Mouse (Mus musculus) embryo, embryonic 10 days (tissue): Measurements from ENCODE around the gene Adgrg7.

Source experiments
- DNase-seq: peaks from one replicate; pipeline ENCODE4 v3.0.0-alpha.2; 2015; ENCODE audit warnings: low spot score

The Adgrg7 gene

DNA sequence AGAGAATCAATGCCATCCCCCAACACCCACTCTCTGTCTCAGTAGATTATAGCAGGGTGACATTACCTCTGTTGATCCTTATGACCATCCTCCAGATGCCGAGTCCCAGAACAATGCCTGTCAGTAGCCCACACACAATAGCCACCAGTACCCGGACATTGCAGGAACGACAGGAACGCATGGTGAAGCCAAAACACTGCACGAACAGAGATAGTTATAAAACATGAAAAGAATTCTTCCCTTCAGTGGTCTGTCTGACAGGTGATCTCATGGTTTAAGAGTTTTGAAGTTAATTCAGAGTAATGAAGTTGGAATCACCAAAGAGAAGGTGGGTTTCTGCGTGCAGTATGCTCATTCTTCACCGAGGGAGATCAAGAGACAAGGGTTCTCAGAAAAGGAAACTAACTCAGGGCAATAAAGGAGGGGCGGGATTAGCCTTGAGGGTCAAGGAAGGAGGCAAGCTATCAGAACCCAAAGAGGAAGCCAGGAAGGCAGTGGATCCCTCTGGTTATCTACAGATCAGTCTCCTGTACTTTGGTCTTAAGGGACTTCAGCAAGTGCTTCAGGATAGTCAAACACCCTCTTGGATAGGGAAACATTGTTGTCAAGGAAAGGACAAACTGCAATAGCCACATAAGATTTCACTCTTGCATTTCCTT is at the start of gene Adgrg7:
Gene Adgrg7 (minus strand): TSS at position 375 of the 659 bp plus-strand sequence.
- no peak for DNase-seq

DNA sequence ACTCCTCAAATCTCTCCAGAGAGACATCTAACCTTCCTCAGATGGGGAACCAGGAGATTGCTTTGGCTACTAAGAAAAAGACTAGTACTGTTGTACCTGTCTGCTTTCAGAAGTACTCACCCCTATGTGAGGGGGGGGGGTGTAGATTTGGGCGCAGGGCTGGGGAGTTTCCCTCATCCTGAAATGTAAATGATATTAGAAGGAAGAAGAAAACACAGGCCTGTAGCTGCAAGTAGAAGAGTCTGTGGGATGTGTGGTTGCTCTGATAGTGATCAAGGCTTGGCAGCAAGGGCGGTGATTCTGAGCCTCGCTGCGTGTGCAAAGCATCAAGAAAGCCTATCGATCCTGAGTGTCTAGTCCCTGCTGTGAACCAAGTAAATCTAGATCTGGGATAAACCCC is 47.3 kb upstream of the Adgrg7 start:
- DNase-seq = no peak

DNA sequence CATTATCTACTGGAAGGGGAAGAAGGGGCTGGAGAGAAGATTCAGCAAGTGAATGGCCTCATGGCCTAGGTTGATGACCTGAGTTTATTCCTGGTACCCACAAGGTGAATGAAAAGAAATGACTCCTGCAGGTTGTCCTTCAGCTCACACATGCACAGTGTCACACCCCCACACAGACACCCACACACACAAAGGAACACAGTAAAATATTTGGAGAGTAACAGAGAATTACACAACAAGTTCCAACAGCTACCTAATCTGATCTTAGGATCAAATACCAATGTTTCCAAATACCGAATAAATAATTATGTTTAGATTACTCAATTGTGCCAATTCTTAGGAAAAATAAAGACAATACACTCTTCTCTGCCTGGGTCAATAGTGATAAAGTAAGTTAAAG is 37.7 kb upstream of the Adgrg7 start:
- no peak for DNase-seq

DNA sequence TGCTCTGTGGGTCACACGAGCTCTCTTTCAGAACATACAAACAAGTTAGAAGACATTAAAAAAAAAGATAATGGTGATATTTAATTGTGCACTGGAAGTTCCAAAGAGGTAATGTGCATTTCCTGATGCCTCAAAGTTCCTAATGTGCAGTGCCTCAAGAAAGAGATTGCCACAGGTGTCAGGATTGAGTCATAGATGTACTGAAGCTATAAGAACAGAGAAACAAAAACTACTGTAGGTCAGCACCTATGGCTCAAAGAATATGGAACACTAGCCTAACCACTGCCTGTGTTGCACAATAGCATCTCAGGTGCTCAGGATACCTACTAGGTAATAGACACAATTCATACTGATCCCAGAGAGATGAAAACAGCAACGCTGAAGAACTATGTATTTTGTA is 36.3 kb upstream of the Adgrg7 start:
- DNase-seq = no peak

DNA sequence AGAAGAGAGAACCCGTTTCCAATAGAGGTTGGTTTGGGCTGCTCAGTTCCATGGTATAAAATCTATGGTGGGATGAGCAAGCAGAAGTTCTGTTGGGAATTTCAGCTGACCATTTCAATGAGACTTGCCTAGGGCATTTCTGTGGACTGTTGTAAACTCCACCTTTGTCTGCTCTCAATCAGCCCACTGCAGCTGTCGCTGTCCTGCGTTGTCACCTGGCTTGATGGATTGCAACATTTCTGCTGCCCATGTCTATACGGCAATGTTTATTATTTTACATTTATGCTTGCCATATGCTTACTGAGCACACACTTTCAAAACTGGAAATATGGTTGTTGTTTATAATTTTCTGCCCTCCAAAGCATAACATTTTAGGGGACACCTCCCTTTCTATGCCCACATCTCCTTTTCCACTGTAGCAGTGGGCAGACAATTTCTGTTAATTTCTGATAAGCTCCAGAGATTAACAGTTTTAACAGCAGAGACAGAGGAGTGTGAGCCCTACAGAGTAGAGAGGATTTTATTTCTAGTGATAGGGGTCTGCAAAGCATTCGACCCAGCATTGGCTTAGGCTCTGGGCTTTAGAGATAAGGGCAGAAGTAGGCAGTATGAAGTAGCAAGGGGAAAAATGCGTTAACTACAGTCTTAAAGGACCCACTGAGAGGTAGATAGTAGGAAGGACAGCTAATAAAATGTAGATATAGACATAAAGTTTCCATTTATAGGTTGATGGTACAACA is 5.9 kb upstream of the Adgrg7 start:
- DNase-seq = no peak

DNA sequence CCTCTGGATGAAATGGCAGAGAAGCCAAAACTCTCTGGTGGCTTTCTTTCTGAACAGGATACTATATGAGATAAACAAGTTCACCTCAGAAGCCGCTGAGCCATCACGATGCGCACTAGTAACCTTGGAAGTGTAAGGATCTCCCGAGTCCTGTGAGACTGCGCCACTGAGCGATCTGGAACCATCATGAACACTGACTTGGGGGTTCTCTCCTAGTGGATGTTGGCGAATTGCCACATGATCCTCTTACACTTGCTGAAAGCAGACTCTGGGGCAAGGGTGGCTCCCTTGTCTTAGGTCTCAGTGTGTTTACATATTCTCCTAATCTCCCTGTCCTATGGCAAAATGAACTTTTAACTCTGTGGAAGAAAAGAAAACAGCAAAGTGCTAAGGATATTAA is 5.3 kb upstream of the Adgrg7 start:
- DNase-seq = no peak

DNA sequence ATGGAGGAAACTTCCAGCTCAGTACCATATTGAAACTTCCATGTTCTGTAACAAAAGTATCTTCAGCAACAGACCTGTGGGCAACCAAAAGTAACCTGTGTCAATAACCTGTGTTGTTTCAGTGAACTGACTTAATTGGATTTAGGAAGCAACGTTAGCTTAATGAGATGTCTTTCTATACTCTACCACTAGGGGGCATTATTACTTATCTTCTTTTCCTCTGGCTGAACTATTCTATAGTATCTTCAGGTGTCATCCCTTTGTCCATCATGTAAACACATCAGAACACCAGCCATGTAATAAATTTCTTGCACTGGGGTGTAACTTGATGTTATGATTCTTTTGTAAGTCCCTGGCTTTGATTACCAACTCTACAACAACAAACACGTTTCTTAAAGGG is 4.8 kb upstream of the Adgrg7 start:
- peak; percentile 31 for DNase-seq

DNA sequence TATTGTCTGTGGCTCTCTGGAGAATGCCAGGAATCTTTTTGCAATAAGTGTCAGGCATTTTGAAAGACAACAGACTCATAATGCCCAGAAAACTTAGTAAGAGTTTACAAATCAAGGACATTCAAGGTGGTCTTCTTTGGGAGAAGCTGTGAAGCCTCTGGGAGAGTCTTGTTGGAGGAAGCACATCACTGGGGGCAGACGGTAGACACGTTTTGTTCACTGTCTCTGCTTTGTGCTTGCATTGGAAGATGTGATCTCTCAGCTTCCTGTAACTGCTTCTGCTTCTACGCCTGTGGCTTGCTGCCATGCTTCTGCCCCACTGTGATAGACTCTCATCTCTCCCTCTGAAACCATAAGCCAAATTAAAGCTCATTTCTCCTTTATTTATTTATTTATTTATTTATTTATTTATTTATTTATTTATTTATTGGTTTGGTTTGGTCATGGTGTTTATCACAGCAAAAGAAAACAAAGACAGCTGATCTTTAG is 3.9 kb upstream of the Adgrg7 start:
- DNase-seq = no peak

DNA sequence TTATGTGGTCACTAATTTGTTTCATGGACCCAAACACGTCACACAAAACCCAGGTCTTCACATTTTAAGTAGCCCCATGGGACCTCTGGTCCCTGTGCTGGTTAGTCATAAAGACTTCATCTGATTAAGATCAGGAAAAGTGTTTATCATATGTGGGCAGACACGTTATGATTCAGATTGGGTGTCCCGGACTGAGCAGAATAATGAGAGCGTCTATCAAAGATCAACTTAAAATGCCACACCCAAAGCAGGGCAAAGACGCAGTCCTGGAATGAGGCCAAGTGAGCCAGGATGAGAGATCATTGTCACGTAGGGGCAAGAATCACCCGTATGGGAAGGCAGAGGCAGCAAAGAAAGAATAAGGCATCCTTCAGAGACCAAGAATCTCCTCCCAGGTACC is 3.2 kb upstream of the Adgrg7 start:
- no peak for DNase-seq

DNA sequence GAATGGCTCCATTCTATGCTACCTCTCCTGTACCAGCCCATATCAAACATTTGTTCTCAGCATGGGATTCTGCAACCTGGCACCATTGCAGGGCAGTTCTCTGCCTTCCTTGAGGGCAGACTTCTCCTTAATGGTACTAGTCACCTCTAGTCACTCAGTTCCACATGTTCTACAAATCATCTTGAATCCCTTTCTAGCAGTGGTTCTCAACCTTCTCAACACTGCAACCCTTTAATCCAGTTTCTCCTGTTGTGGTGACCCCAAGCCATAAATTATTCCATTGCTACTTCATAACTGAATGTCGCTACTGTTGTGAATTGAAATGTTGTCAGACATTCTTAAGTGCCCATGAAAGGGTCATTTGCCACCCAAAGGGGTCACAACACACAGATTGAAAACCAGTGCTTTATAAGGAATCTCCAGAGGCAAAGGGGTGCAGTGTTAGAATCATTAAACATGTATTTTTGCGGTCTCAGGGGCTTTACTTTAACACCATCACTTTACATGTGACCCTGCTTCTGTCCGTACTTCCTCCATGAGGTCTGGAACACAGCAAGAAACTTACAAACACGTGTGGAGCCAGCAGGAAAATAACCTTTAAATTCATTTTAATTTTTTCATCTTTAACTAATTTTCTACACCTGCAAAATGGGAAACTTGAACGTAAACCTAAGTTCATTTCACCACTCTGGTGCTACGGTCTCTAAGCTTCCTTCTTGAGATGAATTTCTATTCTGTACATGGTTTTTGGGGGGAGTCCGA is 1.1 kb downstream of the Adgrg7 start:
- no peak for DNase-seq

DNA sequence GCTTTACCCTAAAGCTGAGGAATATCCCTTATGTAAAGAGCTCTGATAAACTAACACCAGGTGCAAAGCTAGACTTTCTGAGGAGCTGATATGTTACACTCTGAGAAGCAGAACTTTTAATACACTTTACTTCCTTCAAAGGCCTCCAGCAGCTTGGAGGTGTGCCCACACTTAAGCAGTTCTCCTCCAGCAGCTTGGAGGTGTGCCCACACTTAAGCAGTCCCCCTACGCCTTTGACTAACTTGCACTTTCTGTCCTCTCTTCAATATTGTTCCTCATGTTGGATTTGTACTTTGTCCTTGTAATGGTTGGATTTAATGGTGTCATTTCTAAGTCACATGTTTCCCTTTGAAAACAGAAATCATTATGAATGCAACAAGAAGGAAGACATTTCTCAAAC is 1.9 kb downstream of the Adgrg7 start:
- no peak for DNase-seq

DNA sequence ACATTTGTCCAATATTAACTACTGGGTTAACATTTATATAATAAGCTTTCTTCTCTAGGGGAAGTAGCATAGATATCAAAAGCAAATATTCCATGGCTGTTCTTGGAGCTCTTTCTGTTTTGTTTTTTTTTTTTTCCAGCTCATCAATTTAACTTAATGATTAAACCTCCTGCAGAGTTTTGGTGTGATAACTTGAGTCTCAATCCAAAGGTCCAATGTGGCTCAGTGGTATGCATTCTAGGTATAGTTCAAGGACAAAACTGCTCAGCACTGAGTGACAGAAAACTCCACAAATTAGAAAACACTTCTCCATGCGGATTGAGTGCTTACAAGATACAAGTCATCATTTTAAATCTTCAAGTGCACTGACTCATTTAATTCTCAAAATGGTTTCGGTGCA is 9.7 kb downstream of the Adgrg7 start:
- no peak for DNase-seq

DNA sequence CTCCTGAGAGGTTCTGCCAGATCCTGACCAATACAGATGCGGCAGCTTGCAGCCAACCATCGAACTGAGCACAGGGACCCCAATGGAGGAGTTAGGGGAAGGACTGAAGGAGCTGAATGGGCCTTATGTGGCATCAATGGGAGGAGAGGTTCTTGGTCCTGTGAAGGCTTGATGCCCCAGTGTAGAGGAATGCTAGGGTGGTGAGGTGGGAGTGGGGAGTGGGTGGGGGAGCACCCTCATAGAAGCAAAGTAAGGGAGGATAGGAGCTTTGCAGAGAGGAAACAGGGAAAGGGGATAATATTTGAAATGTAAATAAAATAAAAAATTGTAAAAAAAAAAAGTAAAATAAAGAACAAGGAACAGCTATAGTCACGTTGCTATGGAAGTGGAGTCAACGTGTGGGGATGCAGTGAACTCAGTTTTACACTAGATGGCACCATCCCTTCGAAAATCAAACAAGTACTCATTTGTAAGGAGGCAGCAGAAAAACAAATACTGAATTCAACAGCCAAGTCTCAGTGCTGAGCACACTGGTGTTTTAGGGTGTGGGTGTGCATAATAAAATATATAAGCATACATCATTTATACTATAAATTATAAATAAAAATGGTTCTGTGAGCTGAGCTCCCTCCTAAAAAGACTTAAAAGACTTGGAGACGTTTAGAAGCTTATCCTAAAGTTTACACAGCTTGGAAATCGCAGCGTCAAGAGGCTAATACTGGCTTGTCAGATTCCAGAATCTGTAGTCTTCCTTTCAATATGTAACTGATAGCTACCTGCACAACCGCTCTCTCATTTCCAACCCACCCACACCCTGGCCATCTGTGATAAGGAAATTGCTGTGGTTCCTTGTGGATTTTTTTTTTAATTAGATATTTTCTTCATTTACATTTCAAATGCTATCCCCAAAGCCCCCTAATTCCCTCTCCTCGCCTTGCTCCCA is 24.2 kb downstream of the Adgrg7 start:
- DNase-seq = peak; percentile 75

DNA sequence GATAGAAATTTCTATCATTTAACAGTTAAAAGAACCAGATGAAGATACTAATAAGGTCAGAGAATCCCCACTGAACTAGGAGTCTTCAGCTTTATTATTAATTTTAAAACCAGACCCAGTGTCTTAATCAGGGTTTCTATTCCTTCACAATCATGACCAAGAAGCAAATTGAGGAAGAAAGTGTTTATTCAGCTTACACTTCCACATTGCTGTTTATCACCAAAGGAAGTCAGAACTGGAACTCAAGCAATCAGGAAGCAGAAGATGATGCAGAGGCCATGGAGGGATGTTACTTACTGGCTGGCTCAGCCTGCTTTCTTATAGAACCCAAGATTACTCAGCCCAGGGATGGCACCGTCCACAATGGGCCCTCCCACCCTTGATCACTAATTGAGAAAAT is 66.6 kb downstream of the Adgrg7 start:
- no peak for DNase-seq

DNA sequence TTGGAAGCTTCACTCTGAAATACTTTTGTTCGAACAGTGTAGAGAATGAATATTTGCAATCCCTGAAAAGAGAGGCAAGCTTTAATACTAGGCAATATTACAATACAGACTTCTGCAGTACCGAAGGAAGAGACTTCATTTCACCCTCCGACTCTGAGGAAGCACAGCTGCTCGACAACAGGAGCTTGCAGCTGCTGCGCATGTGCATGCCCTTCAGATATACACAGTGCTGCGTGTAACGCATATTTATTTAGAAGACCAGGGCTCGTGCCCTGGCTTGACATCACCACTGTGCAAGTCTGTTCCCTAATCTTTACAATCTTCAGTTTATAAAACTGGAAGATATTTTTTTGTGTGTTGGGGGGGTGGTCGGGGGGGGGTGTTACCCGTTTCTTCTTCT is 70.7 kb downstream of the Adgrg7 start:
- DNase-seq = no peak

DNA sequence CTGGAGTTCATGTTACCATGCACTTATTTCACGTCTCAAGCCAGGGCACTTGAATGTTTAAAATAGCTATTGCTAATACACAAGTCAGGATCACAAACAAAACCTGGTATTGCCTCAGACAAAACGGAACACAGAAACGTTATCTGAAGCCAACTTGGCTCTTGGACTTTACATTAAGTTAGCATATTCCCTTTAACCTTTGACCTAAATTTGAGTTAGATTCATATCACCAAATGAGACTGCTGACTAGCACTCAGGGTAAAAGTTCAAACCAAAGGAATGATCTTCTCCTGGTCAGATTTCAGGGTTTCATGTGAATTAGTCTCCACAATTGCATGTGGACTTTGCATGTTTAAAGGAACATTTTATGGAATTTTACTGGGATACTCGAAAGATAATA is 73.3 kb downstream of the Adgrg7 start:
- DNase-seq = no peak

DNA sequence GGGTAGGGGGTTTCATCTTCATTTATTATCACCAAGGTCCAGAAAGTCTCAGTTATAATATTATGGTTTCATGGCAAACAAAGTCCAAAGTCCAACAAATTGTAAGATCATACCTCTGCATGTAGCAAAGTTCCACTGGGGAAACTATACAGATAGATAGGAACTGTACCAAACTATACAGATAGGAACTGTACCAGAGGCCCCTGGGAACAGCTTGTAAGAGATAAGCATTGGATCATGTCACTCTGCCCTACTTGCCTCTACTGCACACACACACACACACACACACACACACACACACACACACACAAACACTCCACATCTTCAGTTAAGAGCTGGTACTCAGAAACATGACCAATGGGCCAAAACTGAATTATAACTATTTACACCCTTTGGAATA is 76.6 kb downstream of the Adgrg7 start:
- DNase-seq = no peak

DNA sequence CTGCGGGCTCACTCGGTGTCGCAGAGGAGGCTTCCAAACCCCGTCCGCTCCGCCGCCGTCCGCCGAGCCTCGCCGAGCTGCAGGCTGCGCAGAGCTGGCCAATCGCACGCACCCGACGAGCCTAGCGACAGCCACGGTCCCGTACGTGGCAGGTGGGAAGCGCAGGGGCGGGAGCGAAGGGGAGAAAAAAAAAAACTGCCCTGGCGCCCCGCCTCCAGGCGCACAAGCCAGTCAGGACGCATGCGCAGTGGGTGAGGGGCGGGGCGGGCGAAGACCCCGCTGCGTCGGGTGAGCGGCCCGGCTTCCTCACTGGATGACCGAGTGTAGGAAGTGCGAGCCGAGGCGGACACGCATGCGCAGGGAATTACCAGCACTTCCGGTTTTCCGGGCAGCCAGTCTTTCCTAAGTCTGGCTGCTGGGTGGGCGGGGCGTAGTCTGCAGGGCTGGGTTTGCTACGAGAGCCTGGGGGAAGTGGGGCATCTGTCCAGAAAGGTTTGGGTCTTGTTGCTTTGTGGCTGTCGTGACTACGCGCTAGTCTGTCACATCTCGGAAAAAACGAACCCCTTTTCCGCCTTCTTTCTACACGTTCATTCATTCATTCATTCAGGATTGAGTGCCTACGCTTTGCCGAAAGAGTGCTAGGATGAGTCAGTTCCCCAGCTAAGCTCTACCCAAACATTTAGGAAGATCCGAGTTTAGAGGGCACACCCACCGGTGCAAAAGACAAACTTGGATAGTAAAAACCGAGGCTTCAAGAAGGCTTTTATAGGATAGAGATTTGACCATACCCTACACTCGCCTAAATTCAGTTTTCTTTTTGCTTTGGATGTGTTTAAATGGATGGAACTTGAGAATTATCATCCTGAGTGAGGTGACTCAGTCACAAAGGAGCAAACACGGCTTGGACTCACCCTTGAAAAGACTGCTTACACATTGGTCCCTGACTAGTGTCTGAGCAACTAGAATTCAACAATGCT is 78.1 kb downstream of the Adgrg7 start, which contains the start of gene Tfg:
Gene Tfg (minus strand): TSS at position 227 of the 977 bp plus-strand sequence.
- DNase-seq = peak; percentile 100

DNA sequence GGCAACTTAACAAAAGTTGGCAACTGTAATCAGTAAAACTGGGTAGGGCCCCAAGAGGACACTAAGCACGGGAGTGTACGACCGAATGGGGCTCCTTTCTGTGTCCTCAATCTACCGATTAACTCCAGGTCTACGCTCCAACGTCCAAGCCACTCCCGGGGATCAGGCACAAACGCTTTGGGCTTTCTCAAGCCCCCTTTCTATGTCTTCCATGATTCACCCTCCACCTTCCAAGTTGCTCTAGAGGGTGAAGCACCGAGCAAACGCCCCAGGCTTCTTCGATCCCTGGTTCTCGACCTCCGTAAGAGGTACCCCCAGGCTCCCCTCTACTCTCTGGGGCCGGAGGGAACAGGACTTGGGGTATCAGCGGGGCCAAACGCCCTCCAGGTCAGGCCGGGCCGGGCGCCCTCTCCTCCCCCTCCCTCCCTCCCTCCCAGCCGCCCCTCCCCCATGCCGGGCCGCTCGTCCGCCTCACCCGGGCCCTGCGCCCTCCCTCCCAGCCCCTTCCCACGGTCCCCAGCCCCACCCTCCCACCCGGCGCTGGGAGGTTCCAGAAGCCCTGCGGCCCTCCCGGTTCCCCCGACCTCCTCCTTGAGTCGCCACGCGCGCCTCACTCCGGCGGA is 79.0 kb downstream of the Adgrg7 start:
- DNase-seq = peak; percentile 59

DNA sequence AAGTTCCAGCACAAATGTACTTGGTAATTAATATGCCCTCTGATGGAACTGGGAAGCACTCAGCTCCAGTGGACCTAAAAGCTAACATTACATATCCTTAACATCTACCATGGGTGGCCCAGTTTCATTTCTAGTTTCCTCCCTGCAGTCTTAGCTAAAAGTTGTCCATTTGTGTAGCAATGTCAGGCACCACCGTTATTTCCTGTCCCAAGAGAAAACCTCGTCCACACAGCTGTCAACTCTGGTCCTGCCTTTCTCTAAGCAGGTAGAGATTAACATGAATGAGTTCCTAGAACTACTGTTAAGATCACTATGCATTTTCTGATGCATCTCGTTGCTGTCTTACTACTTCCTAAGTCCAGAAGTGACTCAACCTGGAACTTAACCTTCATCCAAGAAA is 80.0 kb downstream of the Adgrg7 start:
- DNase-seq = no peak
